Mouse (Mus musculus) adipocyte (in vitro differentiated cells): ENCODE results near the gene Slfn5.
A peak's percentile ranks its signal among the peaks of the same experiment; 100 is the strongest.
"Not testable (repeated sequence)": the region's sequence is repeated elsewhere in the genome, so short reads cannot be mapped to it uniquely, and the experiment has no call there.

Source experiments
- DNase-seq: peaks from one replicate; pipeline ENCODE4 v3.0.0-alpha.2; 2016; ENCODE audit warnings: low spot score

Slfn5 gene

DNA sequence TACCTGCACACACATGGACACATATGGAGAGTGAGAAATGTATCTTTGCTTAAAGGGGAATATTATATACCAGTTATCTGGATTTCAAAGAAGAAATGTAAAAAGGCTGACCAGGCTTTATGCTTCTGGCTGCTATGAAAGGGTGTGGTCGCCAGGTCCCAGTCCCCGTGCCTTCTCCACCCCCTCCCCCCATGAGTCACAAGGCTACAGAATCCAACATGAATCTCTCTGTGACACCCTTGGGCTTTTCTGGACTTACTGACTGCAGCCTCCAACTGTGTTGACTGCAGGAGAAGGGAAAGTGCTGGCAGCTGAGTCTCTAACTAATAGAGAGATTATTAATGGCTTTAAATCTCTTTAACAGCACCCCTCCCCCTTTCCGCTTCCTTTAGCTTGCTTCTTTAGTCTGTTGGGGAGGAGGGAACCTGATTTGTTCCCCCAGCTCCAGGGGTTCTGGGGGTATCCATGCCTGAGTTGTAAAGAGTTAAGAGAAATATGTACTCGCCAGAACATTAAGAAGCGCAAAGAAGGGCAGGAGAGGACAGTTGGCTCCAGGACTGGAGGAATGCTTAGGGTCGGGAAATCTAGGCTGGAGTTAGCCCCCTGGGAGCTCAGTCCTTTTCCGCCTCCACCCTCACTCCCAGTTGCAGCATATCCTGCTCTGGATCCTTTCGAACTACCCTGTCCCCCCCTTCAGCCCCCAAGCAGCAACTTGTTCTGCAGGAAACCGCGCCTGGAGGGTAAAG, at the start of gene Slfn5:
Slfn5 (plus strand) TSS at position 614 of the 746 bp plus-strand sequence.
- no peak for DNase-seq

DNA sequence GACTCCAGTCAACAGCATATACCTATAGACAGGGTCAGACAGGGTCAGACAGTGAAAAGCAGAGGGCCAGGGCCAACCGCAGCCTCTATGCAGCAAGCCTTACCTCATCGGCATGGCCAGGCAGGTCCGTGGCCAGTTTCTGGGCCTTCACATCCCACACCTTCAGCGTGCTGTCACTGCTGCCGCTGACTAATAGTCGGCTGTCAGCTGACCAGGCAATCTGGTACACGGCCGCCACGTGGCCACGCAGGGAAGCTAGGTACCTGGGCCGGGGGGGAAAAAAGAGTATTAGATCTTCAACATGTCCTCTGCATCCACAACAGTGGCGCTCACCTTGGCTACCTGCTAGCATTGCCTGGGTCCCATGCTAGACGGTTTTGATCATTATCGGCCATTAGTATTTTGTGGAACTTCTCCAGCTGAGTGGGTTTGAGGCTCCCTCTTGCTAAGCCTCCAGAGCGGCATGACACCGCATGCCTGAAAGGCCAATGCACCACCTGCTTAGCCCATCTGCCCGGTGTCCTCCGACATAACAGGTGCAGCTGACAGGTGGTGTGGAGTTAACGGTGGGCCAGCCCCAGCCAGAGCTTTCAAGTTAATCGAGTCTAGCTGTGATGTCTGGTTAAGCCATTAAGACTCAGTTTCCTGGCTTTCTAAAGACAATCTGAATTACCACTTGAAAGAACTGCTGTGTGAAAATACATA, 49.4 kb upstream of the Slfn5 start:
- no peak for DNase-seq

DNA sequence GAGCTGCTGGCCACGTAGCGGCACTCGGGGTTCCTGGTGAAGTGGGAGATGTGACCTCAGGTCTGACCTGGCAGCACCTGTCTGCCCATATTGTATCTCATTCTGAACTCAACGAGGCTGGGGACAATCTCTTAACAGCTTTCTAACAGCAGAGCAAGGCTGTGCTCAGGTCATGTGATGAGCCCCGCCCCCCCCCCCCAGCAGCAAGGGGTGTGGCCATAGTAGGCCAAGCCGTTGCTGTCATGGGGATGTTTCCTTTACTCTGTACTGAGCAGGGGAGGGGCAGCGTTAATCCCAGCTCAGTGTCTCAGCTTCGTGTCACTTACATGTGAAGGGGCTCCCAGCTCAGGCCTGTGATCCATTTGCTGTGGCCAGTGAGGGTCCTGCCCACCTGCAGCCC, 46.2 kb upstream of the Slfn5 start:
- DNase-seq: no peak

DNA sequence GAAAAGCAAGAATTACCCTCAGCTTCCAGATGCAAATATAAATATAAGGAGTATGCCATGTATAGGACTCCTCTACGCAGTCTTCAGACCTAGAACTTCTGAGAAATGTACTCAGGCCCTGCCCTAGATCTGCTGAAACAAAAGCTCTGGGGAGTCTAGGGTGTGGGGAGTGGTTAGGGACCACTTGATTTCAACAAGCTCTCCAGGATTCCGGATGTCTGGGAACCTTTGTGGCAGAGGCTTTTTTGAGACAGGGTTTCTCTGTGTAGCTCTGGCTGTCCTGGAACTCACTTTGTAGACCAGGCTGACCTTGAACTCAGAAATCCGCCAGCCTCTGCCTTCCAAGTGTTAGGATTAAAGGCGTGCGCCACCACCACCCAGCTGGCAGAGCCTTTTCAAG, 45.3 kb upstream of the Slfn5 start:
- DNase-seq: no peak

DNA sequence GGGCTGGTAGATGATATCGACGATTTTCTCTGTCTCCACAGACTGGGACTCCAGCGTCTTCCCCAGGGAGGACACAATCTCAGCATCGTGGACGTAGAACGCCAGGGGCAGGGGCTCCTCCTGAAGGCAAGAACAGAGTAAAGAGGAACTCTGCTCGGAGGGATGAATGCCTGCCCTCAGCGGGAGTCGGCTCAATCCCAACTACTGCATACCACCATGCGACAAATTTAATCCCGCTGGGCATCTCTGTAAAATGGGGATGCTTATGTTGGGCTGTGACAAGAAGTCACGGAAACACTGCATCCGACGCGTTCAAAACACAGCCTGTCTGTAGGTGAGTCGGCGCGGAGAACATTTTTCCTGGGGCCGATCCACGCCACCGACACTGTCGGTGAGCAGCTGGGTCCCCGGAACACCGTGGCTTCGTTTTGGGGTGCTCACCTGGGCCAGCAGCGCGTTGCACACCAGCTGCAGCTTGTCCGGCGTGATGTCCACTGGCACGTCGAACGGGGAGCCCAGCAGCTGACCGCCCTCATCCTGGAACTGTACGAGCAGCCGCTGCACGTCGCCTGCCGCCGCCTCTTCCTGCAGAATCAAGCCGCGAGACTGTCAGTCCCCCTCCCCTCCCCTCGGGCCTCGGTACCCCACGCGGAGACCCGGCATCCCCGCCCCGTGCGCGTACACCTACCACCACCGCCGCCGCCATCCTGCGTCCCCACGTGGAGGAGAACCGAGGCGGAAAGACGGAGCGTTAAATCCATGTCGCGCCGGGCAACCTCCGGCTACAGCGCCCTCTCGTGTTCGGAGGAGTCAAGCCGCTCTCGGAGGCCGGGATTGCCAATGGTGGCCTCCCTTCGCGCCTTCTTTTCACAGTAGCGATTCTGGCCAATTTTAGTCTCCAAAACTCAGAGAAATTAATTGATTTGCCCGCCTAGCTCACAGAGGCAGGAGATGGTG, 43.2 kb upstream of the Slfn5 start, which contains the start of gene Nle1:
Nle1 (minus strand) TSS at position 761 of the 957 bp plus-strand sequence.
- peak; percentile 82 for DNase-seq

DNA sequence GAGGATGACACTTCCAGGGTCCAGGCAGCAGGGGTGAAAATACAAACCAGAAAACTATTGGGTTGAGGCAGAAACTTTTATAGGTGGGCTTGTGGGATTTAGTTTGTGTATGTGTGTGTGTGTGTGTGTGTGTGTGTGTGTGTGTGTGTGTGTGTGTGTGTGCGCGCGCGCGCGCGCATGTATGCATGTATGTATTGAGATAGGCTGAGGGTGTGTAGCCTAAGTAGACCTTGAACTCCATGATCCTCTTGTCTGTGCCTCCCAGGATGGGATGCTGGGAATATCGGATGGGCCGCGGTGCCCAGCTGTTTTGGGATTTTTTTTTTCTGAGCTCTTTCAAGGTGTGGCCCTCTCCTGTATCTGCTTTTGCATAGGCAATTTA, 42.5 kb upstream of the Slfn5 start:
- no peak for DNase-seq

DNA sequence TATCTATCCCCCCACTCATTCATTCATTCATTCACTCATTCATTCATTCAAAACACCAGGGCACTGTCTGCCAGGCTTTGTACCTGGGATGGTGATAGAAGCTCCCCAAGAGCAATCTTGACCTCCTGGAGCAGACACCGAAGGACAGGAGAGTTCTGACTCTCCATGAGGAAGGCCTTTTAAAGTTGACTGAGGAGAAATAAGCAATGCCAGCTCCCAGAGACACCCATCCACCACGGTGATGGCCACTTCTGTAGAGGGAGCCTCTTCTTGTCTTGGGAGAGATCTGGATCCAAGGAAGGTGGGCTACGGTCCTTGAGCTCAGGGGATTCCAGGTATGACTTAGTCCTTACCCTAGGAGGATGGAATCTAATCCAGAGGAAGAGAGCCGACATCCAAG, 40.9 kb upstream of the Slfn5 start, which contains the start of gene Unc45b:
Unc45b (plus strand) TSS at position 301 of the 400 bp plus-strand sequence.
- DNase-seq: no peak

DNA sequence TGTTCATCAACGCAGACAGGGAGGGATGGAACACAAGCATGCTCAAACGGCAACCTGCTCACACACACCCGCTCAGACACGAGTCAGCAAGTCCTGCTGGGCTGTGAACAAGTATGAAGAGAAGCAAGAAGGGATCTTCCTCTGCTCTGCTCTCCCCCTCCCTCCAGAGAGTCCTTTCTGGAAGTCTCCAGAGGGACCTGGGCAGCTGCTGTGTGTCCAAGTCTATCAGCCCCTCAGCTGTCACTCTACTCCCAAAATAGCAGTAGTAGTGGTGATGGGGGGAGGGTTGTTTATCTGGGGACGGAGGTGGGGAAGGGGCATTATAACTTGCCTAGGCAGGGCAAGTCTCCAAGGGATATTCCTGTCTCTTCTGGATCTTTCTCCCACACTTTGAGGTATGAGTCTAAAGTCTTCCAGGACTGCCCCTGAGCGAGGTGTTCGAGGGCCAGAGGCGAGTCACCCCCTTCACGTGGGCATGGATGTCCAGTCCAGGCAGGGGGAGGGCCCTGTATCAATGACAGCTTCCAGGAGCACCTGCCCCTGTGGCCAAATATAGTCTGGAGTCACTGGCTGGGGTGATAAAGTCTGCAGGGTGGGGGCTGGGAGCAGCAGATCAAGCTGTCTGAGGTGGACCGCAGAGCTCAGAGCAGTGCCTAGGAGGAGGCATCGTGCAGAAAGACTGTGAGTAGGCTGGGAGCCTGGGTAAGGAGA, 40.3 kb upstream of the Slfn5 start:
- no peak for DNase-seq

DNA sequence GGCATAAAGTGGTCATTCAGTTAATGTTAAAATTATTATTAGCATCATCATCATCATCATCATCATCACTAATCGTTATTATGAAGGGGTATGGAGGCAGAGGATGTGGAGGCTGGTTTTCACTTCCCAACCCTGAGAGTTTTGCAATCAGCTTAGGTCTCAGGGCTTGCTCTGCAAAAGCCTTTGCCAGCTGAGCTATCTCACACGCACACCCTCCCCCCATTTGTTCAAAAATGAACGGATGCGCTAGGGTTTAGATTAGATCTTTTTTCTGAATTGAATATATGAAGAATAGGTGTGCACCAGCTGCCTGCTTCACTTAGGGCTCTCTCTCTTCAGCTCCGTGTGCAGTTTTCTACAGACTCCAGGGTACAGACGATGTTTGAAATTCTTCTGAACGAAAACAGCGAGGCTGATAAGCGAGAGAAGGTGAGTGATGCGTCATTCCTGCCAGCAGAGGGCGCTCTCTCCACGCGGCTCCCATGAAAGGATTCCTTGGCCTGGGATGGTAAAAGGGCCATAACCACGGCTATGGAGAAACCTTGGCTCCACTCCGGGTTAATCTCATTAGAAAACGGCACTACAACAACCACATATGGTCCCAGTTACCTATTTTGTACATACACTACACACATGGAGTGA, 36.3 kb upstream of the Slfn5 start:
- DNase-seq: peak; percentile 64

DNA sequence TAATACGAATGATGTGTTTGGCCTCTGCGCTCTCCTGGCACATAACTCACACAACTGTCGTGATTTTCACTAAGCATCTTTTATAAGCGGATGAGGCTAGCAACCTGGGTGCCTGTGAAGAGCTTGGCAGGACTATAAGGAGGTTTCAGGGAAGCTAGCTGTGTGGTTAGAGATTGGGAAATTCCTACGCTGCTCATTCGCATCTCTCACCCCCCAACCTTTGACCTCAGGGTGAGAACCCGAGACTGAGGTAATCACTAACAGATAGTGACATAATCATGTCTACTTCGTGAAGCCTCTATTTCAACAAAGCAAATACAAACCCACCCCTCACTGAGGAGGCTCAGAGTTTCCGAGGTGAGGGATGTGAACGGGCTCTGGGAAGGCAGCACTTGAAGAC, 30.4 kb upstream of the Slfn5 start:
- no peak for DNase-seq

DNA sequence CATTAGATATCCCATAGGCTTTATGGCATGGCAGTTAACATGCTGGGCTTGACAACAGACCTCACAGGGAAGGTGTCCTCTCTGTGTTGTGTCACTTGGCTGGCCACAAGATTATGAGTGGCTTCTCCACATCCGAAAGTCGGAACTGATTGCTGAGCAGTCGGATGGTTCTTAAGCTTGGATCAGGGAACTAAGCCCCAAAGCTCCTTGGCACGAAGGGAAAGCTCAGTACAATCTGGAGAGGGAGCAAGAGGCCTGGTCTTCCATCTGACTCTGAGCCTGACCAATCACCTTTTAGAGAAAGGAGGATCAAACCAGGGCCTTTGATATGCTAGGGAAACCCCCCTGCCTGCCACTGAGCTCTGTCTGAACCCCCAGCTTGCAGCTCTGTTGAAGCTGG, 29.5 kb upstream of the Slfn5 start:
- no peak for DNase-seq

DNA sequence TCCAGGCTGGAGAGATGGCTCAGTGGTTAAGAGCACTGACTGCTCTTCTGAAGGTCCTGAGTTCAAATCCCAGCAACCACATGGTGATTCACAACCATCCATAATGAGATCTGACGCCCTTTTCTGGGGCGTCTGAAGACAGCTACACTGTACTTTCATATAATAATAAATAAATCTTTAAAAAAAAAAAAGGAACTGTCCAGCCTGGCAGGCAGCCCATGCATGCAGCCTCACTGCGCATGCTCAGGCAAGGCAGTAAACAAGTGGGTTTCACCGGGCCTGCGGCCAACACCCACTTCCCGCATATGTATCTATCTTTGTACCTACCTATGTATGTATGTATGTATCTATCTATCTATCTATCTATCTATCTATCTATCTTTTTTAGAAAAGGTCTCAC, 27.2 kb upstream of the Slfn5 start:
- not testable (repeated sequence) for DNase-seq

DNA sequence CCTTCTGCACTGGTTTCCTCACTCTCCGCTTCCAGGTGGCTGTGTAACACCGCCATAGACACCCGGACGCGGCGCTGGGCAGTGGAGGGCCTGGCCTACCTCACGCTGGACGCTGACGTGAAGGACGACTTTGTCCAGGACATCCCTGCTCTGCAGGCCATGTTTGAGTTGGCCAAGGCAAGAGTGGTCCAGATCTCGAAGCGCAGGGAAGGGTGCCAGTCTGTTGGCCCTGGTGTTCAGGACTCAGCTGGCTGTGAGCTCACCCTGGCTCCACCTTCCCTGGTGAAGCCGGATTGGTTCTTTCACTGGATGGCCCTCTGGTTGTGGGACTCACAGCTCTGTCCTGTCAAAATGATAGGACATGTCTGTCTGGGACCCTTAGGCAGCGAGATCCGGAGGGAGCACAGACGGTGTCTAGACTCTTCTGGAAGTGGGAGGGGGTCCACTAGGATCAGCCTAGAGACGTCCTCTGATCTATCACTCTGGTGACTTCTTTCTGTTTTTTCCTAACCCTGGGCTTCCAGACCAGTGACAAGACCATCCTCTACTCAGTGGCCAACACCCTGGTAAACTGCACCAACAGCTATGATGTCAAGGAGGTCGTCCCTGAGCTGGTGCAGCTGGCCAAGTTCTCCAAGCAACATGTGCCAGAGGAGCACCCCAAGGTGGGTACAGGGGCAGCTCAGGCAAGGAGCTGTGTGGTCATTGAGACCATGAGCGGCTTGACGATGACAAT, 22.1 kb upstream of the Slfn5 start:
- DNase-seq: no peak

DNA sequence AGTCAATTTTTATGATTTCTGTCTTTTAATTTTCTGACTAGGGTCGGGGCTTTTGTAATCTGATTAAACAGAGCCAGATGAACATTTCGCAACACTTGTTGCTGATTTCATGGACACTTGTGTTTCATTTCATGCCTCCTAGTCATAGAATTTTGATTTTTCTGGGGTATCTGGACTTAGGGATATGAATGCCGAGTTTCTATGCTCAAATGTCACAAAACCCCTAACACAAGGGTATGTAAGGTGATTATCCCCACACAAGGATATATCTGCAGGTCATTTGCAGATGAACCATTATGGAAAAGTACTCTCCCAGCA, 21.6 kb upstream of the Slfn5 start:
- DNase-seq: no peak

DNA sequence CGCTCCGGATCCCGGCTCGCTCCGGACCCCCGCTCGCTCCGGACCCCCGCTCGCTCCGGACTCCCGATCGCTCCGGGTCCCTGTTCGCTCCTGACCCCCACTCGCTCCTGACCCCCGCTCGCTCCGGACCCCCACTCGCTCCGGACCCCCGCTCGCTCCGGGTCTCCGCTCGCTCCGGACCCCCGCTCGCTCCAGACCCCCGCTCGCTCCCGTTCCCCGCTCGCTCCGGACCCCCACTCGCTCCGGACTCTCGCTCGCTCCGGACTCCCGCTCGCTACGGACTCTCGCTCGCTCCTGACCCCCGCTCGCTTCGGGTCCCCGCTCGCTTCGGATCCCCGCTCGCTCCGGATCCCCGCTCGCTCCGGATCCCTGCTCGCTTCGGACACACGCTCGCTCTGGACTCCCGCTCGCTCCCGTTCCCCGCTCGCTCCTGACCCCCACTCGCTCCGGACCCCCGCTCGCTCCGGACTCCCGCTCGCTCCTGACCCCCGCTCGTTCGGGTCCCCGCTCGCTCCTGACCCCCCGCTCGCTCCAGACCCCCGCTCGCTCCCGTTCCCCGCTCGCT, 20.7 kb upstream of the Slfn5 start:
- not testable (repeated sequence) for DNase-seq

DNA sequence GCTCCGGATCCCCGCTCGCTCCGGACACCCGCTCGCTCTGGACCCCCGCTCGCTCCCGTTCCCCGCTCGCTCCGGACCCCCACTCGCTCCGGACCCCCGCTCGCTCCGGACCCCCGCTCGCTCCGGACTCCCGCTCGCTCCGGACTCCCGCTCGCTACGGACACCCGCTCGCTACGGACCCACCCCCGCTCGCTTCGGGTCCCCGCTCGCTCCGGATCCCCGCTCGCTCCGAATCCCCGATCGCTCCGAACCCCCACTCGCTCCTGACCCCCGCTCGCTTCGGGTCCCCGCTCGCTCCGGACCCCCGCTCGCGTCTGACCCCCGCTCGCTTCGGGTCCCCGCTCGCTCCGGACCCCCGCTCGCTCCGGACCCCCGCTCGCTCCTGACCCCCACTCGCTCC, 20.0 kb upstream of the Slfn5 start:
- DNase-seq: not testable (repeated sequence)

DNA sequence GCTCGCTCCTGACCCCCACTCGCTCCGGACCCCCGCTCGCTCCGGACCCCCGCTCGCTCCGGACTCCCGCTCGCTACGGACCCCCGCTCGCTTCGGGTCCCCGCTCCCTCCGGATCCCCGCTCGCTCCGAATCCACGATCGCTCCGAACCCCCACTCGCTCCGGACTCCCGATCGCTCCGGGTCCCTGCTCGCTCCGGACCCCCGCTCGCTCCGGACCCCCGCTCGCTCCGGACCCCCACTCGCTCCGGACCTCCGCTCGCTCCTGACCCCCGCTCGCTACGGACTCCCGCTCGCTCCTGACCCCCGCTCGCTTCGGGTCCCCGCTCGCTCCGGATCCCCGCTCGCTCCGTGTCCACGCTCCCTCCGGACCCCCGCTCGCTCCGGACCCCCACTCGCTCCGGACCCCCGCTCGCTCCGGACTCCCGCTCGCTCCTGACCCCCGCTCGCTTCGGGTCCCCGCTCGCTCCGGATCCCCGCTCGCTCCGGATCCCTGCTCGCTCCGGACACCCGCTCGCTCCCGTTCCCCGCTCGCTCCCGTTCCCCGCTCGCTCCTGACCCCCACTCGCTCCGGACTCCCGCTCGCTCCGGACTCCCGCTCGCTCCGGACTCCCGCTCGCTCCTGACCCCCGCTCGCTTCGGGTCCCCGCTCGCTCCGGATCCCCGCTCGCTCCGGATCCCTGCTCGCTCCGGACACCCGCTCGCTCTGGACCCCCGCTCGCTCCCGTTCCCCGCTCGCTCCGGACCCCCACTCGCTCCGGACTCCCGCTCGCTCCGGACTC, 19.3 kb upstream of the Slfn5 start:
- DNase-seq: not testable (repeated sequence)

DNA sequence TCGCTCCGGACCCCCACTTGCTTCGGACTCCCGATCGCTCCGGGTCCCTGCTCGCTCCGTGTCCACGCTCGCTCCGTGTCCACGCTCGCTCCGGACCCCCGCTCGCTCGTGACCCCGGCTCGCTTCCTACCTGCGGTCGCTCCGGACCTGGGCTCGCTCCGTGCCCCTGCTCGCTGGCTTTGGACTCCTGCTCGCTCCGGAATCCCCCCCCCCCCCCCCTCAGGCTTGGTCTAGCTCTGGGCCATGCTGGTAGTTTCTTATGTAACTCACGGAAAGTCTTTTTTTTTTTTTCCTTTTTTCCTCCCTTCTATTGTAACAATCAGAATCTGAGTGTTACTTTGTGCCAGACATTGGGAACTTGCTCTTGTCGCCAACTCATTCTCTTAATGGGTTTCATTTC, 18.0 kb upstream of the Slfn5 start:
- DNase-seq: no peak

DNA sequence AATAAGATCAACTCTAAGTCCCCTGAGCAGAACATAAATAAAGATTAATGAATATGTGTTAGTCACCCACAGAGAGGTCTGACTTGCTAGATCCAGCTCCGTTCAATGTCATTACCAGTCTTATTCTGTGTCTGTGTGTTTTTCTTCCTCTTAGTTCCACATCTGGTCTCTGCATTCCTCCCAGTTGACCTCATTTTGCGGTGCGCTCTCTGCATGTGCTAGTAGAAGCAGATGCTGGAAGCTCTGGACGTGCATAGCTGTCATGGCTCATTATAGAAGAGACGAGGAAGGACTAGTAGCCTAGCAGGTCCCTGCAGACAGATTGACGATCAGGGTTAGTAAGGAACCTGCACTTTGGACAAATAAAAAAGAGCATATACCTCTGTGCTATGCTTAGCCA, 7.8 kb upstream of the Slfn5 start:
- no peak for DNase-seq

DNA sequence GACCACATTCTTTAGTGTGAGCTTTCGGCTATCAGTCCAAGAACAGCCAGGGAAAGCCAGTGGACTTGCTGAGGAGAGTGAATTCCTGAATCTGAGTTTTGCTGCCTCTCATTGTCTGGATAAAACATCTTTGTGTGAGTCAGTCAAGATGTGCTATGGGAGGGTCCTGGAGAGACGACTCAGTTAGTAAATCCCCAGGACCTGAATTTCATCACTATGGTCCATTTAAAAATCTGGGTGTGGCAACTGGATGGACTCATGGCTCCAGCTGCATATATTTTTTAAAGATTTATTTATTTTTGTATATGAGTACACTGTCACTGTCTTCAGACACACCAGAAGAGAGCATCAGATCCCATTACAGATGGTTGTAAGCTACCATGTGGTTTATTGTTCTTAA, 5.5 kb upstream of the Slfn5 start:
- DNase-seq: no peak
